Mouse (Mus musculus) small intestine, adult 10 weeks (tissue): Measurements from ENCODE around the gene Nxph3. TPM values are rescaled to one million over a fixed set of nuclear protein-coding genes. Genes with fewer than 3 reads are reported as not detected.

ENCODE experiments used
- polyA plus RNA-seq: library from polyadenylated mRNA; stranded (reverse); fragments of 350-450 nt; fragmentation: Illumina TruSeq; extraction: RNeasy Lipid Tissue Mini Kit (QIAGEN cat#74804); gene quantifications from one replicate; pipeline ENCODE4 v1.2.3, GENCODE M21; 2014; ENCODE audit warnings: low replicate concordance

Gene Nxph3
- not detected for polyA plus RNA-seq

GRCm38 (mm10) chr11:95514298-95514861, at the start of gene Nxph3:
Gene Nxph3, minus strand, starts transcription at chr11:95514570.

Other genes starting within 250 kb of the Nxph3 start
- 28.7 TPM for gene Kat7, start 204.3 kb downstream of the Nxph3 start, polyA plus RNA-seq
- 0.82 TPM for gene Fam117a, start 177.6 kb downstream of the Nxph3 start, polyA plus RNA-seq
- gene Slc35b1, start 129.9 kb downstream of the Nxph3 start, polyA plus RNA-seq, result 144 TPM
- gene Spop, start 100.5 kb downstream of the Nxph3 start, polyA plus RNA-seq, result 88.0 TPM
- gene Ngfr, start 73.2 kb upstream of the Nxph3 start, polyA plus RNA-seq, result not detected
- gene Phb, start 152.4 kb upstream of the Nxph3 start, polyA plus RNA-seq, result 4.0 TPM
- gene Zfp652, start 198.1 kb upstream of the Nxph3 start, polyA plus RNA-seq, result 15.7 TPM
- 0.11 TPM for gene B130006D01Rik, start 209.0 kb upstream of the Nxph3 start, polyA plus RNA-seq